Mouse (Mus musculus): ENCODE results near the gene Itgb2.

The Itgb2 gene

GRCm38 (mm10) chr10:77530140-77530539 lies at the start of gene Itgb2:
Gene Itgb2, plus strand, starts transcription at chr10:77530252.
- no peak for DNase-seq

- no peak for DNase-seq
Measured at GRCm38 (mm10) chr10:77481814-77482213, 48.2 kb upstream of the Itgb2 start.

- no peak for DNase-seq
Measured at GRCm38 (mm10) chr10:77484205-77484935, 45.7 kb upstream of the Itgb2 start.

- DNase-seq = no peak
Measured at GRCm38 (mm10) chr10:77485786-77486185, 44.3 kb upstream of the Itgb2 start.

- no peak for DNase-seq
Measured at GRCm38 (mm10) chr10:77488168-77488567, 41.9 kb upstream of the Itgb2 start.

- DNase-seq = peak; percentile 21
Measured at GRCm38 (mm10) chr10:77491585-77491984, 38.5 kb upstream of the Itgb2 start.

- no peak for DNase-seq
Measured at GRCm38 (mm10) chr10:77492885-77493284, 37.2 kb upstream of the Itgb2 start.

- no peak for DNase-seq
Measured at GRCm38 (mm10) chr10:77497185-77497584, 32.9 kb upstream of the Itgb2 start.

- DNase-seq = no peak
Measured at GRCm38 (mm10) chr10:77498254-77498653, 31.8 kb upstream of the Itgb2 start.

GRCm38 (mm10) chr10:77500636-77501035 lies 29.4 kb upstream of the Itgb2 start:
- no peak for DNase-seq

- DNase-seq = no peak
Measured at GRCm38 (mm10) chr10:77502967-77503922, 26.8 kb upstream of the Itgb2 start.

GRCm38 (mm10) chr10:77504143-77504542 lies 25.9 kb upstream of the Itgb2 start:
- DNase-seq = no peak

GRCm38 (mm10) chr10:77506526-77506925 lies 23.5 kb upstream of the Itgb2 start:
- DNase-seq = no peak

- no peak for DNase-seq
Measured at GRCm38 (mm10) chr10:77506961-77507577, 23.0 kb upstream of the Itgb2 start.

GRCm38 (mm10) chr10:77507779-77508178 lies 22.3 kb upstream of the Itgb2 start:
- no peak for DNase-seq

- no peak for DNase-seq
Measured at GRCm38 (mm10) chr10:77508744-77509143, 21.3 kb upstream of the Itgb2 start.

GRCm38 (mm10) chr10:77509403-77510187 lies 20.5 kb upstream of the Itgb2 start:
- DNase-seq = peak; percentile 68

- no peak for DNase-seq
Measured at GRCm38 (mm10) chr10:77510225-77510982, 19.6 kb upstream of the Itgb2 start.

- peak; percentile 97 for DNase-seq
Measured at GRCm38 (mm10) chr10:77515385-77516348, 14.4 kb upstream of the Itgb2 start, which contains the start of gene Fam207a. Gene Fam207a, minus strand, starts transcription at chr10:77515785.

GRCm38 (mm10) chr10:77516379-77516951 lies 13.6 kb upstream of the Itgb2 start:
- no peak for DNase-seq
